Mouse (Mus musculus): Measurements from ENCODE around the gene Defb23. TPM values are rescaled to one million over a fixed set of nuclear protein-coding genes. Genes with fewer than 3 reads are reported as not detected.

The Defb23 gene
- polyA plus RNA-seq, 1 experiment from 2014 or later = not detected

- Histone ChIP-seq H3K9me3 (ENCODE audit: control insufficient read depth, low read depth, low read length) (no peaks in the 10 kb centered on the region), H3K27me3 (ENCODE audit: control insufficient read depth, insufficient read depth, low read length) (no peaks in the 10 kb centered on the region), H3K9ac (replicated peaks; ENCODE audit: low read depth, low read length) (no peak overlapping the region), H3K4me3 (ENCODE audit: low read depth, low read length) (no peak overlapping the region), H3K4me1 (ENCODE audit: control insufficient read depth, insufficient read depth, low read length) (no peaks in the 10 kb centered on the region), H3K36me3 (ENCODE audit: control insufficient read depth, insufficient read depth, low read length) (no peaks in the 10 kb centered on the region), H3K4me2 (replicated peaks; ENCODE audit: low read depth, low read length) (no peak overlapping the region), H3K27ac (ENCODE audit: low read length) (no peak overlapping the region)
- WGBS = 67% methylated on average over 2 of the region's 2 CpGs
- no peak for ATAC-seq (ENCODE audit: insufficient number of reproducible peaks, insufficient read depth, low FRiP score, low read depth)
These were observed 22.6 kb upstream of the Defb23 start for GRCm38 (mm10) chr2:152487024-152487423.

DNA sequence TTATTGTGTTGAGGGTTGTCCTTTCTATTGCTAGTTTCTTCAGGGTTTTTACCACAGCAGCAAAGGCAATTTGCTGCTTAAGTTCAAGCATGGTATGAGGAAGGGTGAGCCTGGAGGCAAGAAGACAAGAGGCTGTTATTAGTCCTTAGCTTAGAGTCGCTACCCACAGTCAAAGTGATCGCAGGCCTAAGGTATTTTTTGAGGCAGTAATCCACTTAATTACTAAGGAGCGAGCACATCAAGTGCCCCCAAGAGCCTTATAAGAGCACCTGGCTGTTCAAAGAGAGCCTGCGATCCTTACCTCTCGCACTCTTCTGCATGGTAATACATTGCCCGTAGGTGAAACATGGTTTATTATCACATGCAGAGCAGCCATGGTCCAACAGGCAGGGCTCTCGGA, 17.3 kb upstream of the Defb23 start:
- no peaks in the 10 kb centered on the region for H3K27me3 ChIP-seq (ENCODE audit: control insufficient read depth, insufficient read depth, low read length)
- no peak overlapping the region for H3K9ac ChIP-seq (replicated peaks; ENCODE audit: low read depth, low read length)
- H3K4me3 ChIP-seq (ENCODE audit: low read depth, low read length) = no peak overlapping the region
- no peaks in the 10 kb centered on the region for H3K36me3 ChIP-seq (ENCODE audit: control insufficient read depth, insufficient read depth, low read length)
- WGBS = 91% methylated on average over 7 of the region's 7 CpGs
- no peaks in the 10 kb centered on the region for H3K9me3 ChIP-seq (ENCODE audit: control insufficient read depth, low read depth, low read length)
- no peak for ATAC-seq (ENCODE audit: insufficient number of reproducible peaks, insufficient read depth, low FRiP score, low read depth)
- H3K4me1 ChIP-seq (ENCODE audit: control insufficient read depth, insufficient read depth, low read length) = no peaks in the 10 kb centered on the region
- no peak overlapping the region for H3K27ac ChIP-seq (ENCODE audit: low read length)
- no peak overlapping the region for H3K4me2 ChIP-seq (replicated peaks; ENCODE audit: low read depth, low read length)

- Histone ChIP-seq H3K4me2 (replicated peaks; ENCODE audit: low read depth, low read length) (no peak overlapping the region), H3K4me3 (ENCODE audit: low read depth, low read length) (no peak overlapping the region), H3K27me3 (ENCODE audit: control insufficient read depth, insufficient read depth, low read length) (no peaks in the 10 kb centered on the region), H3K9me3 (ENCODE audit: control insufficient read depth, low read depth, low read length) (no peaks in the 10 kb centered on the region), H3K27ac (ENCODE audit: low read length) (no peak overlapping the region), H3K9ac (replicated peaks; ENCODE audit: low read depth, low read length) (no peak overlapping the region), H3K4me1 (ENCODE audit: control insufficient read depth, insufficient read depth, low read length) (no peaks in the 10 kb centered on the region), H3K36me3 (ENCODE audit: control insufficient read depth, insufficient read depth, low read length) (no peaks in the 10 kb centered on the region)
- ATAC-seq (ENCODE audit: insufficient number of reproducible peaks, insufficient read depth, low FRiP score, low read depth) = no peak
- 90% methylated on average over 3 of the region's 3 CpGs for WGBS
These were observed 16.5 kb upstream of the Defb23 start for GRCm38 (mm10) chr2:152480881-152481280.

- 66% methylated on average over 2 of the region's 2 CpGs for WGBS
- H3K27me3 ChIP-seq (ENCODE audit: control insufficient read depth, insufficient read depth, low read length) = no peaks in the 10 kb centered on the region
- no peak within 1 kb of the TSS for H3K9ac ChIP-seq (replicated peaks; ENCODE audit: low read depth, low read length)
- H3K4me1 ChIP-seq (ENCODE audit: control insufficient read depth, insufficient read depth, low read length) = no peaks in the 10 kb centered on the region
- no peaks in the 10 kb centered on the region for H3K9me3 ChIP-seq (ENCODE audit: control insufficient read depth, low read depth, low read length)
- H3K27ac ChIP-seq (ENCODE audit: low read length) = no peak within 1 kb of the TSS
- H3K4me2 ChIP-seq (replicated peaks; ENCODE audit: low read depth, low read length) = no peak within 1 kb of the TSS
- no peak for ATAC-seq (ENCODE audit: insufficient number of reproducible peaks, insufficient read depth, low FRiP score, low read depth)
- H3K4me3 ChIP-seq (ENCODE audit: low read depth, low read length) = no peak within 1 kb of the TSS
- H3K36me3 ChIP-seq (ENCODE audit: control insufficient read depth, insufficient read depth, low read length) = no peaks in the 10 kb centered on the region
These were observed 12.3 kb upstream of the Defb23 start, which contains the start of gene Defb20 for GRCm38 (mm10) chr2:152476763-152477162. TSS of gene Defb20 (plus strand) at chr2:152477063.

GRCm38 (mm10) chr2:152472434-152472833, 8.0 kb upstream of the Defb23 start:
- Histone ChIP-seq H3K27me3 (ENCODE audit: control insufficient read depth, insufficient read depth, low read length) (no peaks in the 10 kb centered on the region), H3K9ac (replicated peaks; ENCODE audit: low read depth, low read length) (no peak overlapping the region), H3K27ac (ENCODE audit: low read length) (no peak overlapping the region), H3K4me2 (replicated peaks; ENCODE audit: low read depth, low read length) (no peak overlapping the region), H3K4me1 (ENCODE audit: control insufficient read depth, insufficient read depth, low read length) (no peaks in the 10 kb centered on the region), H3K36me3 (ENCODE audit: control insufficient read depth, insufficient read depth, low read length) (no peaks in the 10 kb centered on the region), H3K9me3 (ENCODE audit: control insufficient read depth, low read depth, low read length) (no peaks in the 10 kb centered on the region), H3K4me3 (ENCODE audit: low read depth, low read length) (no peak overlapping the region)
- ATAC-seq (ENCODE audit: insufficient number of reproducible peaks, insufficient read depth, low FRiP score, low read depth) = no peak
- WGBS = 31% methylated on average over 3 of the region's 3 CpGs

- Histone ChIP-seq H3K27me3 (ENCODE audit: control insufficient read depth, insufficient read depth, low read length) (no peaks in the 10 kb centered on the region), H3K4me3 (ENCODE audit: low read depth, low read length) (no peak overlapping the region), H3K27ac (ENCODE audit: low read length) (no peak overlapping the region), H3K9ac (replicated peaks; ENCODE audit: low read depth, low read length) (no peak overlapping the region), H3K4me1 (ENCODE audit: control insufficient read depth, insufficient read depth, low read length) (no peaks in the 10 kb centered on the region), H3K4me2 (replicated peaks; ENCODE audit: low read depth, low read length) (no peak overlapping the region), H3K36me3 (ENCODE audit: control insufficient read depth, insufficient read depth, low read length) (no peaks in the 10 kb centered on the region), H3K9me3 (ENCODE audit: control insufficient read depth, low read depth, low read length) (no peaks in the 10 kb centered on the region)
- 29% methylated on average over 7 of the region's 7 CpGs for WGBS
- ATAC-seq (ENCODE audit: insufficient number of reproducible peaks, insufficient read depth, low FRiP score, low read depth) = no peak
These were observed 6.6 kb upstream of the Defb23 start for GRCm38 (mm10) chr2:152470973-152471372.

DNA sequence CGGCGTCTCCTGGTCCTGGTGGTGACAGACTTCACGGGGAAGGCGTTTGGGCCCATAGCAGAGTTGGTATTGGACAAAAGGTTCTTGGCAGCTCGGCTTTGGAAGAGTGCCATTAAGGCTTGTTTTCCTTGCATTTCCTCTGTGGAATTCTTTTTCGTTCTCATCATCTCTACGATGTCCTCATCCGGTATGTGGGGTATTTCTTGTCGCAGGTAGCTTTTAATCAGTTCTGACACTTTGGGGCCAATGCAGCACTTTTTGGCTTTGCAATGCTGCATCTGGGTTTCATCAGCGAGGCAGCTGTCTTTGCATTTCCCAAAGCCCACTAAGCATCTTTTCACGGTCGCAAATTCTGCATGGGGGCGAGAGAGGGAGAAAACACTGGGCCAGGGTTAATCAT, 5.2 kb downstream of the Defb23 start:
- no peak overlapping the region for H3K4me3 ChIP-seq (ENCODE audit: low read depth, low read length)
- ATAC-seq (ENCODE audit: insufficient number of reproducible peaks, insufficient read depth, low FRiP score, low read depth) = no peak
- H3K27ac ChIP-seq (ENCODE audit: low read length) = no peak overlapping the region
- no peaks in the 10 kb centered on the region for H3K4me1 ChIP-seq (ENCODE audit: control insufficient read depth, insufficient read depth, low read length)
- no peak overlapping the region for H3K4me2 ChIP-seq (replicated peaks; ENCODE audit: low read depth, low read length)
- H3K9ac ChIP-seq (replicated peaks; ENCODE audit: low read depth, low read length) = no peak overlapping the region
- no peaks in the 10 kb centered on the region for H3K27me3 ChIP-seq (ENCODE audit: control insufficient read depth, insufficient read depth, low read length)
- H3K9me3 ChIP-seq (ENCODE audit: control insufficient read depth, low read depth, low read length) = no peaks in the 10 kb centered on the region
- H3K36me3 ChIP-seq (ENCODE audit: control insufficient read depth, insufficient read depth, low read length) = no peaks in the 10 kb centered on the region
- whole genome bisulfite sequencing = 48% methylated on average over 13 of the region's 13 CpGs

DNA sequence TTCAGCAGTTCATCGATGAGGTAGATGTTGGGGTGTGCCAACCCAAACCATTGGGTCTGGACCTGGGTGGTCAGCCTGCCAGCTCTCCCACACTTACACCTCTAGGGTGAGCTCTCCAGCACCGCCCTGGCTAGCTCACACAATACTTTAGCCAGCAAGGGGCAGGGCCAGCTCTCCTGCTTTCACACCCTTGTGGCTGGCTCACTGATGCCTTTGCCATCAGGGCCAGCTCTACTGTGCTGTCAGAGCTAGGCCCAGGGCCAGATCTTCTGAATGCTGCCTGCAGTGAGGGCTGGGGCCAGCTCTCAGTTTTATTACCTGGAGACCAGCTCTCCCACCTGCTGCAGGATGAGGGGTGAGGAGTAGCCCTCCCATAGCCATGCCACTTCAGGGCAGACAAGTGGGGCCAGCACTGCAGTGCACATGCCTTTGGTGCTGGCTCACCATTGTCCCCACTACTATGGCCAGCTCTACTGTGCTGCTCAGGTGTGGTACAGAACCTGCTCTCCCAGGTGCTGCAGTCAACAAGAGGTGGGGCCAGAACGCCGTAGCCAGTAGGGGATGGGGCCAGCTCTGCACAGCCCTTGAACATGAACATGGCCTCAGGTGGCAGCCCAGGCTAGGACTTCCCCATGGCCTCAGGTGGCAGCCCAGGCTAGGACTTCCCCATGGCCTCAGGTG, 12.2 kb downstream of the Defb23 start:
- Histone ChIP-seq H3K27ac (ENCODE audit: low read length) (no peak overlapping the region), H3K27me3 (ENCODE audit: control insufficient read depth, insufficient read depth, low read length) (no peaks in the 10 kb centered on the region), H3K4me1 (ENCODE audit: control insufficient read depth, insufficient read depth, low read length) (peaks cover 4% of the 10 kb centered on the region; the same call in 1 of the 2 replicates), H3K9ac (replicated peaks; ENCODE audit: low read depth, low read length) (no peak overlapping the region), H3K9me3 (ENCODE audit: control insufficient read depth, low read depth, low read length) (no peaks in the 10 kb centered on the region), H3K36me3 (ENCODE audit: control insufficient read depth, insufficient read depth, low read length) (no peaks in the 10 kb centered on the region), H3K4me3 (ENCODE audit: low read depth, low read length) (no peak overlapping the region), H3K4me2 (replicated peaks; ENCODE audit: low read depth, low read length) (no peak overlapping the region)
- 63% methylated on average over 4 of the region's 4 CpGs for WGBS
- ATAC-seq (ENCODE audit: insufficient number of reproducible peaks, insufficient read depth, low FRiP score, low read depth) = peak; percentile 46; the same call in 1 of the 2 replicates

- H3K9ac ChIP-seq (replicated peaks; ENCODE audit: low read depth, low read length) = no peak overlapping the region
- no peaks in the 10 kb centered on the region for H3K36me3 ChIP-seq (ENCODE audit: control insufficient read depth, insufficient read depth, low read length)
- no peak overlapping the region for H3K4me2 ChIP-seq (replicated peaks; ENCODE audit: low read depth, low read length)
- under 1% methylated on average over 5 of the region's 5 CpGs for WGBS
- no peak for ATAC-seq (ENCODE audit: insufficient number of reproducible peaks, insufficient read depth, low FRiP score, low read depth)
- no peak overlapping the region for H3K27ac ChIP-seq (ENCODE audit: low read length)
- no peaks in the 10 kb centered on the region for H3K27me3 ChIP-seq (ENCODE audit: control insufficient read depth, insufficient read depth, low read length)
- no peaks in the 10 kb centered on the region for H3K9me3 ChIP-seq (ENCODE audit: control insufficient read depth, low read depth, low read length)
- no peak overlapping the region for H3K4me3 ChIP-seq (ENCODE audit: low read depth, low read length)
- peaks cover 4% of the 10 kb centered on the region; the same call in 1 of the 2 replicates for H3K4me1 ChIP-seq (ENCODE audit: control insufficient read depth, insufficient read depth, low read length)
These were observed 14.2 kb downstream of the Defb23 start for GRCm38 (mm10) chr2:152450241-152450640.
